Mouse (Mus musculus): ENCODE data around the gene Polr3gl. TPM values are rescaled to one million over a fixed set of nuclear protein-coding genes. Genes with fewer than 3 reads are reported as not detected.

Polr3gl gene
- polyA plus RNA-seq, 1 experiment = 30.6 TPM

- Histone ChIP-seq H3K4me1 (ENCODE audit: control insufficient read depth, insufficient read depth, low read length) (peaks cover 4% of the 10 kb centered on the region; the same call in 1 of the 2 replicates), H3K27ac (ENCODE audit: insufficient read depth, low read length) (no peak overlapping the region), H3K4me3 (ENCODE audit: insufficient read depth, low read length) (no peak overlapping the region)
- no peak for TF ChIP-seq CTCF (IDR thresholded peaks at IDR 0.05; ENCODE audit: borderline replicate concordance, insufficient read depth, low read length)
- TF ChIP-seq POLR2A (IDR thresholded peaks at IDR 0.05; ENCODE audit: low read depth, low read length) = no peak
These were observed 12.0 kb downstream of the Polr3gl start for GRCm38 (mm10) chr3:96581771-96582515.

- no peak overlapping the region for H3K27ac ChIP-seq (ENCODE audit: insufficient read depth, low read length)
- peaks cover 7% of the 10 kb centered on the region for H3K4me1 ChIP-seq (ENCODE audit: control insufficient read depth, insufficient read depth, low read length)
- H3K4me3 ChIP-seq (ENCODE audit: insufficient read depth, low read length) = no peak overlapping the region
- TF ChIP-seq CTCF (IDR thresholded peaks at IDR 0.05; ENCODE audit: borderline replicate concordance, insufficient read depth, low read length) (no peak), POLR2A (IDR thresholded peaks at IDR 0.05; ENCODE audit: low read depth, low read length) (no peak)
These were observed 12.8 kb downstream of the Polr3gl start for GRCm38 (mm10) chr3:96581141-96581540.

GRCm38 (mm10) chr3:96579885-96580454 is 14.0 kb downstream of the Polr3gl start:
- TF ChIP-seq POLR2A (IDR thresholded peaks at IDR 0.05; ENCODE audit: low read depth, low read length) (no peak), CTCF (IDR thresholded peaks at IDR 0.05; ENCODE audit: borderline replicate concordance, insufficient read depth, low read length) (peak; percentile 100)
- peaks cover 9% of the 10 kb centered on the region for H3K4me1 ChIP-seq (ENCODE audit: control insufficient read depth, insufficient read depth, low read length)
- no peak overlapping the region for H3K4me3 ChIP-seq (ENCODE audit: insufficient read depth, low read length)
- no peak overlapping the region for H3K27ac ChIP-seq (ENCODE audit: insufficient read depth, low read length)

GRCm38 (mm10) chr3:96579239-96579750 is 14.7 kb downstream of the Polr3gl start:
- Histone ChIP-seq H3K4me3 (ENCODE audit: insufficient read depth, low read length) (no peak overlapping the region), H3K4me1 (ENCODE audit: control insufficient read depth, insufficient read depth, low read length) (peaks cover 9% of the 10 kb centered on the region), H3K27ac (ENCODE audit: insufficient read depth, low read length) (no peak overlapping the region)
- TF ChIP-seq CTCF (IDR thresholded peaks at IDR 0.05; ENCODE audit: borderline replicate concordance, insufficient read depth, low read length) (no peak), POLR2A (IDR thresholded peaks at IDR 0.05; ENCODE audit: low read depth, low read length) (no peak)

GRCm38 (mm10) chr3:96578561-96579238 is 15.3 kb downstream of the Polr3gl start:
- Histone ChIP-seq H3K4me1 (ENCODE audit: control insufficient read depth, insufficient read depth, low read length) (peaks cover 9% of the 10 kb centered on the region), H3K4me3 (ENCODE audit: insufficient read depth, low read length) (no peak overlapping the region), H3K27ac (ENCODE audit: insufficient read depth, low read length) (no peak overlapping the region)
- TF ChIP-seq CTCF (IDR thresholded peaks at IDR 0.05; ENCODE audit: borderline replicate concordance, insufficient read depth, low read length) = no peak
- no peak for TF ChIP-seq POLR2A (IDR thresholded peaks at IDR 0.05; ENCODE audit: low read depth, low read length)

- H3K4me1 ChIP-seq (ENCODE audit: control insufficient read depth, insufficient read depth, low read length) = peaks cover 9% of the 10 kb centered on the region
- no peak overlapping the region for H3K4me3 ChIP-seq (ENCODE audit: insufficient read depth, low read length)
- H3K27ac ChIP-seq (ENCODE audit: insufficient read depth, low read length) = peak overlapping the region; percentile 97
- no peak for TF ChIP-seq POLR2A (IDR thresholded peaks at IDR 0.05; ENCODE audit: low read depth, low read length)
- TF ChIP-seq CTCF (IDR thresholded peaks at IDR 0.05; ENCODE audit: borderline replicate concordance, insufficient read depth, low read length) = no peak
These were observed 16.4 kb downstream of the Polr3gl start for GRCm38 (mm10) chr3:96577566-96577965.

- peaks cover 9% of the 10 kb centered on the region for H3K4me1 ChIP-seq (ENCODE audit: control insufficient read depth, insufficient read depth, low read length)
- TF ChIP-seq CTCF (IDR thresholded peaks at IDR 0.05; ENCODE audit: borderline replicate concordance, insufficient read depth, low read length) = no peak
- no peak; the same call in 1 of the 2 replicates for TF ChIP-seq POLR2A (IDR thresholded peaks at IDR 0.05; ENCODE audit: low read depth, low read length)
- no peak within 1 kb of the TSS for H3K4me3 ChIP-seq (ENCODE audit: insufficient read depth, low read length)
- H3K27ac ChIP-seq (ENCODE audit: insufficient read depth, low read length) = peak within 1 kb of the TSS; percentile 97
These were observed 17.1 kb downstream of the Polr3gl start, which contains the start of gene Gm16253 for GRCm38 (mm10) chr3:96576690-96577541. Gene Gm16253 (plus strand): TSS chr3:96576984.

GRCm38 (mm10) chr3:96576005-96576658 is 17.8 kb downstream of the Polr3gl start:
- H3K27ac ChIP-seq (ENCODE audit: insufficient read depth, low read length) = peak overlapping the region; percentile 97
- no peak overlapping the region for H3K4me3 ChIP-seq (ENCODE audit: insufficient read depth, low read length)
- peaks cover 9% of the 10 kb centered on the region for H3K4me1 ChIP-seq (ENCODE audit: control insufficient read depth, insufficient read depth, low read length)
- no peak for TF ChIP-seq POLR2A (IDR thresholded peaks at IDR 0.05; ENCODE audit: low read depth, low read length)
- no peak for TF ChIP-seq CTCF (IDR thresholded peaks at IDR 0.05; ENCODE audit: borderline replicate concordance, insufficient read depth, low read length)

Data from embryonic fibroblast, embryonic 13.5 days (primary cell).